Mouse (Mus musculus) left cerebral cortex, postnatal 4 days (tissue): ENCODE results near the gene Kcnip1. TPM values are rescaled to one million over a fixed set of nuclear protein-coding genes. Genes with fewer than 3 reads are reported as not detected.

Experiments used
- DNase-seq: peaks from one replicate; pipeline ENCODE4 v3.0.0-alpha.2; 2022
- intact Hi-C: fragments of 180-260 bp; cut with DNase I; formaldehyde crosslinking; loops from one replicate; pipeline ENCODE4 v1.15.1; 2025
- total RNA-seq, 2 experiments: library from RNA; stranded (reverse); gene quantifications; 2 replicates each; pipeline ENCODE4 v1.2.3; 2021

The Kcnip1 gene
- total RNA-seq, 2 experiments from 2014 or later, result 35.8 to 43.5 TPM

GRCm38 (mm10) chr11:33607784-33608183 is 385.2 kb downstream of the Kcnip1 start:
- intact Hi-C loops, result no loop called here
- DNase-seq, result no peak

- DNase-seq, result no peak
- intact Hi-C loops, result no loop called here
Observed at GRCm38 (mm10) chr11:33603174-33603573, 389.8 kb downstream of the Kcnip1 start.

- intact Hi-C loops, result no loop called here
- no peak for DNase-seq
Observed at GRCm38 (mm10) chr11:33598986-33599385, 394.0 kb downstream of the Kcnip1 start, which contains the start of gene D130052B06Rik. TSS of gene D130052B06Rik (plus strand) at chr11:33599302.

GRCm38 (mm10) chr11:33596655-33597054 is 396.3 kb downstream of the Kcnip1 start:
- intact Hi-C loops, result no loop called here
- DNase-seq, result no peak

DNA sequence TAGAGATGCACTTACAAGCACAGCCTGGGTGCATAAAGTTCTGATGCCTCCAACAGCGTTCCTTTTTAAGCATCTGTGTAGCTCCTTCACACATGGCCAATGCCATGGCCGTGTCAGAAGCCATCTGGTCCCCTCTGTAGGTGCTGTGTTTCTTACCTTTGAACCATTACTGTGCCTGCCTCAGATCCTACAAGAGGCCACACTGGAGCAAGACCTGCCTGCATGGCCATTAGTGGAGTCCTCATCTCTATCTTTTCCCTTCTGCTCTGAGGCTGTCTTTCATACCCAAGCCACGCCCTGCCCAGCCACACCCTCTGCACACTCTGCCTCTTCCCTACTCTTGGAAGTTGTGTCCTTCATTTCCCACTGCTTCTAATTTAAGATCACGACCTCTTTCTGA is 400.1 kb downstream of the Kcnip1 start:
- intact Hi-C loops, result no loop called here
- no peak for DNase-seq

GRCm38 (mm10) chr11:33590771-33591170 is 402.2 kb downstream of the Kcnip1 start:
- intact Hi-C loops, result no loop called here
- no peak for DNase-seq

GRCm38 (mm10) chr11:33586614-33587013 is 406.3 kb downstream of the Kcnip1 start:
- intact Hi-C loops, result no loop called here
- no peak for DNase-seq

DNA sequence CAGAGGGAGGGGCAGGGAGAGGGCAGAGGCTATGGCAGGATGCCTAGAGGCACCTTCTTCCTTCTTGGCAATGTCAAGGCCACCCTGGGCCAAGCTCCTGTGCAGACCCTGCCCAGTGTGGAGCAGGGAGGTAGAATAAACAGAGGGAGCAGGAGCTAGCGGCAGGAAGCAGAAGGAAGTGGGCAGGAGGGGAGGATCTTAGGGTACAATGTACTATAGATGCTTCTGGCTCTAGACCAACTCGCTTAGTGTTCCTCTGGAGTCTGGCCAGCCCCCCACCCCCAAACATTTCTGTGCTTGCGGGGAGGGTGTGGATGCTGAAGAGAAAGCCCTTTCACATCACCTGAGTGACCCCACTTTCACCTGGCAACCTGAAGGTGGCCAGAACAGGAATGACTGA is 413.3 kb downstream of the Kcnip1 start:
- DNase-seq, result no peak
- intact Hi-C loops, result no loop called here

Other genes starting within 250 kb of the Kcnip1 start
- under 1 TPM; 0.24 to 0.26 TPM for gene Kcnmb1, start 30.1 kb downstream of the Kcnip1 start, total RNA-seq
- gene Lcp2, start 53.8 kb upstream of the Kcnip1 start, total RNA-seq, result 1 to 10 TPM; 3.7 to 4.5 TPM
- not detected for gene 4930469K13Rik, start 105.4 kb upstream of the Kcnip1 start, total RNA-seq
- not detected for gene Foxi1, start 214.9 kb upstream of the Kcnip1 start, total RNA-seq